Mouse (Mus musculus) thymus, adult 2 months (tissue): ENCODE data around the gene Vamp8.

Experiments
- CTCF ChIP-seq: fragments of 200-500 bp; IDR thresholded peaks from 2 replicates; pipeline ENCODE4 v1.5.1; 2012; ENCODE audit warnings: mild to moderate bottlenecking, control low read depth, low read length, moderate library complexity, borderline replicate concordance; ENCODE audit not compliant: control insufficient read depth, poor library complexity, insufficient read depth; ENCODE audit errors: extremely low read depth
- POLR2A ChIP-seq: fragments of 200-500 bp; IDR thresholded peaks from 2 replicates; pipeline ENCODE4 v1.6.1; 2012; ENCODE audit warnings: mild to moderate bottlenecking, low read length, control low read depth, moderate library complexity; ENCODE audit not compliant: control insufficient read depth, poor library complexity, insufficient read depth; ENCODE audit errors: extremely low read depth

- no peak for TF ChIP-seq CTCF
- no peak for TF ChIP-seq POLR2A
Measured at GRCm38 (mm10) chr6:72370091-72370490, 20.4 kb downstream of the Vamp8 start.
